Mouse (Mus musculus) megakaryocyte, embryonic 14.5 days (primary cell): ENCODE data around the gene Shc1.

Source experiments
- FLI1 ChIP-seq: IDR thresholded peaks from 2 replicates; pipeline ENCODE4 v1.6.1; 2012; ENCODE audit warnings: low read length, inconsistent platforms, mixed read lengths
- GATA1 ChIP-seq: IDR thresholded peaks from 3 replicates; pipeline ENCODE4 v1.6.1; 2012; ENCODE audit warnings: mixed read lengths, low read length, inconsistent platforms, borderline replicate concordance

DNA sequence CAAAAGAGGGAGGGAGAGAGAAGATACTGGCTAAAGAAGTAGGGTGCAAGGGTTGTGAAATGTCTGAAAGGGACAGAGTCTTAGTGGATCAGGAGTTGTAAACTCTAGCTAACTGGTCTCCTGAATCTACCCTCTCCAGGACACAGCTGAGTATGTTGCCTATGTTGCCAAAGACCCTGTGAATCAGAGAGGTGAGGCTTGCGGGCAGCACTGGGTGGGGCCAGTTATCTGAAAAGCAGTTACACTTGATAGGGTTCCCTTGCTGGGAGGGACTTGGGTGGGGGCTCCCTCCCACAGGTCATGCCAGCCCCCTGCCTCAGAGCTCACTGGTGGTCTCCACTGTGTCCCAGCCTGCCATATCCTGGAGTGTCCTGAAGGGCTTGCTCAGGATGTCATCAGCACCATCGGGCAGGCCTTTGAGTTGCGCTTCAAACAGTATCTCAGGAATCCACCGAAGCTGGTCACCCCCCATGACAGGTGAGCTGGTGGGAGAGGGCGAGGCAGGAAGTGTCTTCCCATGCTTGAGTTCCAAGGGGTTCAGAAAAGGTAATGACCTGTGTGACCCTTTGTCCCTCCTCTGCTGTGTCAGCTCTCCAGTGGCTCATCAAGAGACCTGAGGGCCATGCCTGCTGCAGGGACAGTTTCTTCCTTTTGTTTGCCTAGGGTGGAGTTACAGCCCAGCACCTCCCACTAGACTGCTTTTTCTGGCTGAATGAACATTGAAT is 6.3 kb downstream of the Shc1 start:
- TF ChIP-seq FLI1, result no peak
- TF ChIP-seq GATA1, result no peak
